Mouse (Mus musculus): ENCODE results near the gene Gnptg.
A peak's percentile ranks its signal among the peaks of the same experiment; 100 is the strongest.

The Gnptg gene

GRCm38 (mm10) chr17:25239695-25240636 is at the start of gene Gnptg, which contains the start of gene Tsr3:
Gene Gnptg (minus strand): TSS chr17:25240124.
Gene Tsr3 (plus strand): TSS chr17:25240170.
- DNase-seq (ENCODE audit: low spot score), result peak; percentile 70

- no peak for DNase-seq (ENCODE audit: low spot score)
Observed at GRCm38 (mm10) chr17:25288842-25289241, 48.9 kb upstream of the Gnptg start.

GRCm38 (mm10) chr17:25285033-25285432 is 45.1 kb upstream of the Gnptg start:
- DNase-seq (ENCODE audit: low spot score), result peak; percentile 66

- no peak for DNase-seq (ENCODE audit: low spot score)
Observed at GRCm38 (mm10) chr17:25282133-25282532, 42.2 kb upstream of the Gnptg start.

- DNase-seq (ENCODE audit: low spot score), result no peak
Observed at GRCm38 (mm10) chr17:25275833-25276232, 35.9 kb upstream of the Gnptg start.

- no peak for DNase-seq (ENCODE audit: low spot score)
Observed at GRCm38 (mm10) chr17:25274571-25275346, 34.8 kb upstream of the Gnptg start, which contains the start of gene Ube2i. Gene Ube2i (minus strand): TSS chr17:25274622.

GRCm38 (mm10) chr17:25273706-25274501 is 34.0 kb upstream of the Gnptg start:
- peak; percentile 95 for DNase-seq (ENCODE audit: low spot score)

GRCm38 (mm10) chr17:25272951-25273705 is 33.2 kb upstream of the Gnptg start:
- DNase-seq (ENCODE audit: low spot score), result peak; percentile 84

- DNase-seq (ENCODE audit: low spot score), result no peak
Observed at GRCm38 (mm10) chr17:25272326-25272725, 32.4 kb upstream of the Gnptg start.

- DNase-seq (ENCODE audit: low spot score), result no peak
Observed at GRCm38 (mm10) chr17:25270795-25271335, 30.9 kb upstream of the Gnptg start.

GRCm38 (mm10) chr17:25264453-25264852 is 24.5 kb upstream of the Gnptg start:
- no peak for DNase-seq (ENCODE audit: low spot score)

- no peak for DNase-seq (ENCODE audit: low spot score)
Observed at GRCm38 (mm10) chr17:25257804-25258261, 17.9 kb upstream of the Gnptg start.

- DNase-seq (ENCODE audit: low spot score), result no peak
Observed at GRCm38 (mm10) chr17:25256140-25256754, 16.3 kb upstream of the Gnptg start, which contains the start of gene Baiap3. Gene Baiap3 (minus strand): TSS chr17:25256364.

GRCm38 (mm10) chr17:25255110-25255509 is 15.2 kb upstream of the Gnptg start:
- no peak for DNase-seq (ENCODE audit: low spot score)

GRCm38 (mm10) chr17:25253760-25254159 is 13.8 kb upstream of the Gnptg start:
- no peak for DNase-seq (ENCODE audit: low spot score)

GRCm38 (mm10) chr17:25252643-25253042 is 12.7 kb upstream of the Gnptg start:
- DNase-seq (ENCODE audit: low spot score), result no peak

- DNase-seq (ENCODE audit: low spot score), result no peak
Observed at GRCm38 (mm10) chr17:25250181-25250835, 10.4 kb upstream of the Gnptg start.

- DNase-seq (ENCODE audit: low spot score), result no peak
Observed at GRCm38 (mm10) chr17:25248033-25248750, 8.3 kb upstream of the Gnptg start.

- no peak for DNase-seq (ENCODE audit: low spot score)
Observed at GRCm38 (mm10) chr17:25244239-25244638, 4.3 kb upstream of the Gnptg start.
